Mouse (Mus musculus): Measurements from ENCODE around the gene Slc17a7. TPM values are rescaled to one million over a fixed set of nuclear protein-coding genes. Genes with fewer than 3 reads are reported as not detected.

The Slc17a7 gene
- not detected in 2 replicates for polyA plus RNA-seq (2012; ENCODE audit: insufficient read depth, insufficient read length, missing spikeins)

GRCm38 (mm10) chr7:45163735-45164490 lies at the start of gene Slc17a7:
Slc17a7 (plus strand) TSS chr7:45163949.
- TF ChIP-seq POLR2A (IDR thresholded peaks at IDR 0.05; ENCODE audit: borderline replicate concordance, low read depth, low read length) (no peak), CTCF (IDR thresholded peaks at IDR 0.05; ENCODE audit: low read depth, low read length) (no peak)
- no peak within 1 kb of the TSS for H3K27ac ChIP-seq (ENCODE audit: insufficient read depth, low read depth, low read length)
- H3K4me3 ChIP-seq (ENCODE audit: insufficient read depth, low read length): 0 out of 2 replicates have a peak within 1 kb of the TSS, but pooled peaks have one; percentile 6
- no peaks in the 10 kb centered on the region for H3K4me1 ChIP-seq (ENCODE audit: control insufficient read depth, insufficient read depth, low read length)

GRCm38 (mm10) chr7:45117566-45117965 lies 46.2 kb upstream of the Slc17a7 start:
- Histone ChIP-seq H3K4me3 (ENCODE audit: insufficient read depth, low read length) (no peak overlapping the region), H3K27ac (ENCODE audit: insufficient read depth, low read depth, low read length) (no peak overlapping the region), H3K4me1 (ENCODE audit: control insufficient read depth, insufficient read depth, low read length) (peaks cover 11% of the 10 kb centered on the region)
- TF ChIP-seq POLR2A (IDR thresholded peaks at IDR 0.05; ENCODE audit: borderline replicate concordance, low read depth, low read length) (no peak), CTCF (IDR thresholded peaks at IDR 0.05; ENCODE audit: low read depth, low read length) (no peak)

DNA sequence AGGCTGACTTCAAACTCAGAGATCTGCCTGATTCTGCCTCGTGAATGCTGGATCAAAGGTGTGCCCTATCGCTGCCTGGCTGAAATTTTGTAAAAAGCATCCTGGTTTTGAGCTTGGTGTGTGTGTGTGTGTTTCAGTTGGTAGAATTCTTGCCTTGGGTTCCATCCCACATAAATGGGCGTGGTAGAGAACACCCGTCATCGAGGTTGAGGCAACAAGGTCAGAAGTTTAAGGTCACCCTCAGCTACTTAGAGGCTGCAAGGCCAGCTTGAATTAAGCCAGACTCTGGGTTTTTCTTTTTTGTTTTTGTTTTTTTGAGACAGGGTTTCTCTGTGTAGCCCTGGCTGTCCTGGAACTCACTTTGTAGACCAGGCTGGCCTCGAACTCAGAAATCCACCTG lies 45.4 kb upstream of the Slc17a7 start:
- TF ChIP-seq CTCF (IDR thresholded peaks at IDR 0.05; ENCODE audit: low read depth, low read length) (no peak), POLR2A (IDR thresholded peaks at IDR 0.05; ENCODE audit: borderline replicate concordance, low read depth, low read length) (no peak)
- Histone ChIP-seq H3K4me1 (ENCODE audit: control insufficient read depth, insufficient read depth, low read length) (peaks cover 16% of the 10 kb centered on the region), H3K4me3 (ENCODE audit: insufficient read depth, low read length) (no peak overlapping the region), H3K27ac (ENCODE audit: insufficient read depth, low read depth, low read length) (no peak overlapping the region)

GRCm38 (mm10) chr7:45119780-45120709 lies 43.7 kb upstream of the Slc17a7 start:
- peaks cover 19% of the 10 kb centered on the region for H3K4me1 ChIP-seq (ENCODE audit: control insufficient read depth, insufficient read depth, low read length)
- no peak for TF ChIP-seq CTCF (IDR thresholded peaks at IDR 0.05; ENCODE audit: low read depth, low read length)
- TF ChIP-seq POLR2A (IDR thresholded peaks at IDR 0.05; ENCODE audit: borderline replicate concordance, low read depth, low read length): no peak
- no peak overlapping the region for H3K4me3 ChIP-seq (ENCODE audit: insufficient read depth, low read length)
- H3K27ac ChIP-seq (ENCODE audit: insufficient read depth, low read depth, low read length): no peak overlapping the region

- Histone ChIP-seq H3K4me1 (ENCODE audit: control insufficient read depth, insufficient read depth, low read length) (peaks cover 22% of the 10 kb centered on the region), H3K27ac (ENCODE audit: insufficient read depth, low read depth, low read length) (no peak overlapping the region), H3K4me3 (ENCODE audit: insufficient read depth, low read length) (no peak overlapping the region)
- no peak for TF ChIP-seq CTCF (IDR thresholded peaks at IDR 0.05; ENCODE audit: low read depth, low read length)
- no peak for TF ChIP-seq POLR2A (IDR thresholded peaks at IDR 0.05; ENCODE audit: borderline replicate concordance, low read depth, low read length)
Measured at GRCm38 (mm10) chr7:45121404-45121803, 42.3 kb upstream of the Slc17a7 start.

DNA sequence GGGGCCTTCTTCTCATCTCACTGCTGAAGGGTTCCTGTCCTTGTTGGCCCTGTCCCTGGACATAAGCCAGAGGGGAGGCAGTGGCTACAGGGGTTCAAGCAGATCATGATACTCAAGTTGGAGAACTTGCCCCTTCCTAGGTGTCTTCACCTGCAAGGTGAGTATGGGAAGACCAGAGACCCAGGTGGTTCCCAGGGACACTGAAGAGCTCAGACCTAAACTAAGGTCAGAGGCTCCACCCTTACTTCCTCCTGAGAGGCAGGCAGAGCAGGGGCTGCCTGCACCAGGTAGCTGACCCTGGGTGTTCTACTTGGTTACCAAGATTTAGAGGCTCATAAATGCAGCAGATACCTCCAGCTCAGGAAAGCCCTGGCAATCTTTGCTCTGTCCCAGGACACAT lies 41.8 kb upstream of the Slc17a7 start:
- Histone ChIP-seq H3K4me3 (ENCODE audit: insufficient read depth, low read length) (no peak overlapping the region), H3K4me1 (ENCODE audit: control insufficient read depth, insufficient read depth, low read length) (peaks cover 23% of the 10 kb centered on the region), H3K27ac (ENCODE audit: insufficient read depth, low read depth, low read length) (no peak overlapping the region)
- no peak for TF ChIP-seq CTCF (IDR thresholded peaks at IDR 0.05; ENCODE audit: low read depth, low read length)
- no peak for TF ChIP-seq POLR2A (IDR thresholded peaks at IDR 0.05; ENCODE audit: borderline replicate concordance, low read depth, low read length)

GRCm38 (mm10) chr7:45122561-45123185 lies 41.1 kb upstream of the Slc17a7 start:
- Histone ChIP-seq H3K4me3 (ENCODE audit: insufficient read depth, low read length) (peak overlapping the region; percentile 87), H3K4me1 (ENCODE audit: control insufficient read depth, insufficient read depth, low read length) (peaks cover 23% of the 10 kb centered on the region), H3K27ac (ENCODE audit: insufficient read depth, low read depth, low read length) (no peak overlapping the region)
- TF ChIP-seq CTCF (IDR thresholded peaks at IDR 0.05; ENCODE audit: low read depth, low read length): no peak
- no peak for TF ChIP-seq POLR2A (IDR thresholded peaks at IDR 0.05; ENCODE audit: borderline replicate concordance, low read depth, low read length)

DNA sequence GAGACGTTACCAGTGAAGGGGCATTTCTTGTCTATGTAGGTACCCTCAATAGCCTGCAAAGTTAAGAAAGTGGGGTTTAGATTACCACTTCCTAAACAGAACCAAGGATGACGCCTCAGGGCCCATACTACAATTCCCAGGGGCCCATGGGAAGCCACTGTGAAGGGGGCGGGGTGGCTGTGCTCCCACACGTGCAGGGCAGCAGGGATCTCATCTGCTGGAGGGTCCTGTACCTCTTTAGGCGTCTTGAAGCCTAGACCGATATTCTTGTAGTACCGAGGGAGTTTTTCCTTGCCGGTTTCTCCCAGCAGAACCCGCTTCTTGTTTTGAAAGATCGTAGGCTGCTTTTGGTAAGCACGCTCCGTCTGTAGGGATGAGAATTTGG lies 40.6 kb upstream of the Slc17a7 start:
- peak overlapping the region; percentile 87 for H3K4me3 ChIP-seq (ENCODE audit: insufficient read depth, low read length)
- H3K27ac ChIP-seq (ENCODE audit: insufficient read depth, low read depth, low read length): peak overlapping the region; percentile 78
- TF ChIP-seq POLR2A (IDR thresholded peaks at IDR 0.05; ENCODE audit: borderline replicate concordance, low read depth, low read length): no peak
- peaks cover 23% of the 10 kb centered on the region for H3K4me1 ChIP-seq (ENCODE audit: control insufficient read depth, insufficient read depth, low read length)

DNA sequence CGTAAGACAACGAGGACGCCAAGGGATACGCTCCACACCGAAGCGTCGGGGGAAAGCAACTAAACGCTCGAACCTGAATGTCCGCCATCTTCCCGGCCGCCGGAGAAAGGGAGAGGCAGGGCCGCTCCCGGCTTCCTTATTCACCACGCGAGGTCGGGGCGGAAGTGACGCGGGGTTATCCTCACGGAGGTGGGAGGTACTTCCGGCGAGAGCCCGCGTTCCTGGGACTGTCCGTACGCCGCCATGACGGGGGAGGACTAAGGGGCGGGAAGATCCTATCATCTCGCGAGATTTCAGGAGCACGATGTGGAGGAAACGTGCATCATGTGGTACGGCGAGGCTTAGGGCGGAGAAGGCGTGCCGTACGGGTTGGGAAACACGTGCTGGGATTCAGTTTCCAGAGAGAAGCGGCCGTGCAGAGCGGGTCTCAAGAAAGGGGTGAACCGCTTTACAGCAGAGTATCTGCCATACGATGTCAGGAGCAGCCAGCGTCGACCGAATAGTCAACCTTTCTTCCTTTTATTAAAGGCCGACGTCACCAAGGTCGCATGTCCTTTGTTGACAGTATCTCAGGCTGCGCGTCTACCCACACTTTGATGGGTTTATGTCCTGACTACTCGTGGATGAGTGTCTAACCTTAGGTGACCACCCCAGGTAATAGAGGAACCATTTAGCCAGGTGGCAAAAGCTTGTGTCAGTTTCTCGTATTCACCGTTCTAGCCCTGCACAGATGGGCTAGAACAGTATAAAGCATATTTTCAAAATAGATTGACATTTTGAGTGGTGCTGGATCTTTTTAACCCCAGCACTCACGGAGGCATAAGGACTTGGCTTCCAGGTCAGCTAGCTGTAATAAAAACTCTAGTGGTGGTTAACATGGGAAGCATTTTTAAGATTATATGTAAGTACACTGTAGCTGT lies 39.3 kb upstream of the Slc17a7 start, which contains the start of gene Rps11:
Gene Rps11, minus strand, starts transcription at position 216 of the 920 bp plus-strand sequence.
- H3K4me3 ChIP-seq (ENCODE audit: insufficient read depth, low read length): peak within 1 kb of the TSS; percentile 87
- no peak for TF ChIP-seq CTCF (IDR thresholded peaks at IDR 0.05; ENCODE audit: low read depth, low read length)
- TF ChIP-seq POLR2A (IDR thresholded peaks at IDR 0.05; ENCODE audit: borderline replicate concordance, low read depth, low read length): no peak
- peak within 1 kb of the TSS; percentile 84 for H3K27ac ChIP-seq (ENCODE audit: insufficient read depth, low read depth, low read length)
- H3K4me1 ChIP-seq (ENCODE audit: control insufficient read depth, insufficient read depth, low read length): peaks cover 23% of the 10 kb centered on the region

Data from bone marrow macrophage, adult 2 months (primary cell).